Mouse (Mus musculus) adrenal gland, adult 8-10 months (tissue): ENCODE measurements around the gene Syndig1l. TPM values are rescaled to one million over a fixed set of nuclear protein-coding genes. Genes with fewer than 3 reads are reported as not detected.
A peak's percentile ranks its signal among the peaks of the same experiment; 100 is the strongest.

Experiments
- DNase-seq: peaks from one replicate; pipeline ENCODE4 v3.0.0; 2022
- total RNA-seq, 4 experiments: library from RNA; stranded (reverse); gene quantifications; 2 replicates each; pipeline ENCODE4 v1.2.4; 2022

Gene Syndig1l
- total RNA-seq, 4 experiments from 2014 or later = not detected

- DNase-seq = no peak
Observed at GRCm38 (mm10) chr12:84674666-84675526, 23.7 kb downstream of the Syndig1l start.

- no peak for DNase-seq
Observed at GRCm38 (mm10) chr12:84671646-84672045, 27.0 kb downstream of the Syndig1l start.

- DNase-seq = no peak
Observed at GRCm38 (mm10) chr12:84670555-84670954, 28.1 kb downstream of the Syndig1l start.

- DNase-seq = peak; percentile 12
Observed at GRCm38 (mm10) chr12:84653912-84654311, 44.7 kb downstream of the Syndig1l start.

GRCm38 (mm10) chr12:84650234-84650633, 48.4 kb downstream of the Syndig1l start:
- no peak for DNase-seq

GRCm38 (mm10) chr12:84640654-84641053, 58.0 kb downstream of the Syndig1l start, which contains the start of gene Vrtn:
Gene Vrtn, plus strand, starts transcription at chr12:84641019.
- DNase-seq = no peak

GRCm38 (mm10) chr12:84640253-84640652, 58.4 kb downstream of the Syndig1l start:
- no peak for DNase-seq

- no peak for DNase-seq
Observed at GRCm38 (mm10) chr12:84631867-84632266, 66.8 kb downstream of the Syndig1l start.

Other genes with a start within 250 kb of the Syndig1l start
- gene Aldh6a1, start 247.8 kb downstream of the Syndig1l start, total RNA-seq = 100 to 1,000 TPM; 125 to 228 (median 171) TPM
- gene Lin52, start 247.4 kb downstream of the Syndig1l start, total RNA-seq = 10 to 100 TPM; 17.8 to 21.3 (median 19.6) TPM
- under 1 TPM in 1 of 4 experiments, not detected in 3; 0.08 TPM for gene Vsx2, start 129.1 kb downstream of the Syndig1l start, total RNA-seq
- 10 to 100 TPM; 10.9 to 16.3 (median 13.8) TPM for gene Abcd4, start 81.4 kb downstream of the Syndig1l start, total RNA-seq
- gene Vrtn, start 57.8 kb downstream of the Syndig1l start, total RNA-seq = not detected
- gene Npc2, start 74.3 kb upstream of the Syndig1l start, total RNA-seq = 100 to 1,000 TPM in 1 of 4 experiments, 10 to 100 TPM in 3; 79.8 to 105 (median 86.2) TPM
- 10 to 100 TPM; 53.6 to 69.2 (median 65.4) TPM for gene Isca2, start 74.4 kb upstream of the Syndig1l start, total RNA-seq
- 1 to 10 TPM; 1.6 to 7.3 (median 5.3) TPM for gene Ltbp2, start 177.7 kb upstream of the Syndig1l start, total RNA-seq